Mouse (Mus musculus): ENCODE results near the gene Tpp1.
A peak's percentile ranks its signal among the peaks of the same experiment; 100 is the strongest.

Gene Tpp1

GRCm38 (mm10) chr7:105751491-105752433, at the start of gene Tpp1:
TSS of gene Tpp1 (minus strand) at chr7:105752235.
- peak; percentile 85 for DNase-seq (ENCODE audit: low read depth, low spot score)

- no peak for DNase-seq (ENCODE audit: low read depth, low spot score)
Measured at GRCm38 (mm10) chr7:105796972-105797371, 44.9 kb upstream of the Tpp1 start.

- no peak for DNase-seq (ENCODE audit: low read depth, low spot score)
Measured at GRCm38 (mm10) chr7:105795759-105796366, 43.8 kb upstream of the Tpp1 start.

- no peak for DNase-seq (ENCODE audit: low read depth, low spot score)
Measured at GRCm38 (mm10) chr7:105793701-105794100, 41.7 kb upstream of the Tpp1 start.

GRCm38 (mm10) chr7:105791147-105791546, 39.1 kb upstream of the Tpp1 start:
- no peak for DNase-seq (ENCODE audit: low read depth, low spot score)

- DNase-seq (ENCODE audit: low read depth, low spot score) = no peak
Measured at GRCm38 (mm10) chr7:105787285-105788140, 35.5 kb upstream of the Tpp1 start, which contains the start of gene Dchs1. TSS of gene Dchs1 (minus strand) at chr7:105787654.

GRCm38 (mm10) chr7:105786506-105787284, 34.7 kb upstream of the Tpp1 start:
- DNase-seq (ENCODE audit: low read depth, low spot score) = no peak

GRCm38 (mm10) chr7:105784556-105784955, 32.5 kb upstream of the Tpp1 start:
- no peak for DNase-seq (ENCODE audit: low read depth, low spot score)

- no peak for DNase-seq (ENCODE audit: low read depth, low spot score)
Measured at GRCm38 (mm10) chr7:105783861-105784260, 31.8 kb upstream of the Tpp1 start.

GRCm38 (mm10) chr7:105778553-105779265, 26.7 kb upstream of the Tpp1 start:
- no peak for DNase-seq (ENCODE audit: low read depth, low spot score)

- DNase-seq (ENCODE audit: low read depth, low spot score) = no peak
Measured at GRCm38 (mm10) chr7:105777797-105778552, 25.9 kb upstream of the Tpp1 start.

- no peak for DNase-seq (ENCODE audit: low read depth, low spot score)
Measured at GRCm38 (mm10) chr7:105777316-105777715, 25.3 kb upstream of the Tpp1 start.

- no peak for DNase-seq (ENCODE audit: low read depth, low spot score)
Measured at GRCm38 (mm10) chr7:105776026-105776425, 24.0 kb upstream of the Tpp1 start.

- DNase-seq (ENCODE audit: low read depth, low spot score) = no peak
Measured at GRCm38 (mm10) chr7:105774661-105775060, 22.6 kb upstream of the Tpp1 start.

- no peak for DNase-seq (ENCODE audit: low read depth, low spot score)
Measured at GRCm38 (mm10) chr7:105773041-105773440, 21.0 kb upstream of the Tpp1 start.

- DNase-seq (ENCODE audit: low read depth, low spot score) = no peak
Measured at GRCm38 (mm10) chr7:105772331-105772730, 20.3 kb upstream of the Tpp1 start.

GRCm38 (mm10) chr7:105769959-105770358, 17.9 kb upstream of the Tpp1 start:
- DNase-seq (ENCODE audit: low read depth, low spot score) = no peak

GRCm38 (mm10) chr7:105767729-105768165, 15.7 kb upstream of the Tpp1 start:
- DNase-seq (ENCODE audit: low read depth, low spot score) = no peak

GRCm38 (mm10) chr7:105764331-105764730, 12.3 kb upstream of the Tpp1 start:
- DNase-seq (ENCODE audit: low read depth, low spot score) = no peak

Measured in retina, postnatal 7 days (tissue).